Mouse (Mus musculus) hindbrain, embryonic 14.5 days (tissue): ENCODE measurements around the gene Sp6. TPM values are rescaled to one million over a fixed set of nuclear protein-coding genes. Genes with fewer than 3 reads are reported as not detected.

Experiments used
- ATAC-seq: fragments of 200-750 bp; cut with Nextera tagmentation; 2 replicates; pipeline ENCODE4 v1.8.0; 2017; ENCODE audit warnings: moderate number of reproducible peaks, mild to moderate bottlenecking, moderate TSS enrichment, moderate library complexity; ENCODE audit not compliant: low FRiP score
- DNase-seq: peaks from one replicate; pipeline ENCODE4 v3.0.0-alpha.2; 2015; ENCODE audit warnings: low spot score
- H3K27ac ChIP-seq: fragments of 300-500 bp; sonication (generic); 2 replicates; pipeline ENCODE4 v1.5.1; 2014; ENCODE audit warnings: mild to moderate bottlenecking, moderate library complexity
- H3K27me3 ChIP-seq: fragments of 300-500 bp; sonication (generic); 2 replicates; pipeline ENCODE4 v1.6.1; 2014; ENCODE audit warnings: mild to moderate bottlenecking, low read length, mixed read lengths; ENCODE audit not compliant: control insufficient read depth, insufficient read depth
- H3K36me3 ChIP-seq: fragments of 300-500 bp; sonication (generic); replicated peaks from 2 replicates; pipeline ENCODE4 v1.6.1; 2014; ENCODE audit not compliant: control insufficient read depth, insufficient read depth
- H3K4me1 ChIP-seq: fragments of 300-500 bp; sonication (generic); replicated peaks from 2 replicates; pipeline ENCODE4 v1.6.1; 2014; ENCODE audit warnings: antibody characterized with exemption, low read length, mixed read lengths; ENCODE audit not compliant: control insufficient read depth, insufficient read depth
- H3K4me2 ChIP-seq: fragments of 300-500 bp; sonication (generic); replicated peaks from 2 replicates; pipeline ENCODE4 v1.6.1; 2014; ENCODE audit warnings: mild to moderate bottlenecking, moderate library complexity
- H3K4me3 ChIP-seq: fragments of 300-500 bp; sonication (generic); replicated peaks from 2 replicates; pipeline ENCODE4 v1.5.1; 2014; ENCODE audit warnings: mild to moderate bottlenecking, low read length
- H3K9ac ChIP-seq: fragments of 300-500 bp; sonication (generic); 2 replicates; pipeline ENCODE4 v1.6.1; 2014
- H3K9me3 ChIP-seq: fragments of 300-500 bp; sonication (generic); 2 replicates; pipeline ENCODE4 v1.6.1; 2016; ENCODE audit warnings: low read length; ENCODE audit not compliant: control insufficient read depth
- WGBS: fragments of 180-500 bp; shearing (Covaris S2); extraction: QIAGEN DNeasy Blood & Tissue Kit; methylation state at CpG from one replicate; pipeline ENCODE4 v1.1.7; 2014; 5-methylcytosine and 5-hydroxymethylcytosine counted together
- polyA plus RNA-seq: library from polyadenylated mRNA; unstranded; fragments of >200 nt; fragmentation: Nextera tagmentation; extraction: Ambion mirVana; gene quantifications from 2 replicates; pipeline ENCODE4 v1.2.1, GENCODE M21; 2014

The Sp6 gene
- polyA plus RNA-seq, 1 experiment from 2014 or later = 0.16 TPM

DNA sequence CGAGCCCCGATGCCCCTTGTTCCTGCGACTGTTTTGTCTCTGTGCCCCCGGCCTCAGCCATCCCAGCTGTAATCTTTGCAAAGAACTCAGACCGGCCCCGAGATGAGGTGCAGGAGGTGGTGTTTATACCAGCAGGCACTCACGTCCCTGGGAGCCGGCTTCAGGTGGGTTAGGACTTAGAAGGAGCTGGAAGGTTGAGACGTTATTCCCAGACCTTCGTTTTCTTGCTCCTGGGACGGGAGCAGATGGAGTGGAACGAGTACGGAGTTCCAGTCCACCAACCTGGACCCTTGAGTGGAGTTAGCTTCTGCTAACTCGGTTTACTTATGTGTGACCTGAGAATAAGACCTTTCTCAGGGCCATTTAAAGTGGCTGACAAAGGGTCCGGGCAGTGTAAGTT, 17.2 kb downstream of the Sp6 start:
- ATAC-seq (no peak), DNase-seq (no peak)
- Histone ChIP-seq H3K27ac (no peak overlapping the region), H3K4me3 (peak overlapping the region; percentile 58), H3K9ac (peak overlapping the region; percentile 71), H3K36me3 (no peaks in the 10 kb centered on the region), H3K4me1 (peaks cover 8% of the 10 kb centered on the region), H3K4me2 (peak overlapping the region; percentile 74), H3K9me3 (no peaks in the 10 kb centered on the region), H3K27me3 (0 out of 2 replicates have a peak, but pooled peaks cover 3% of the 10 kb centered on the region)
- WGBS = 25% methylated on average over 15 of the region's 15 CpGs

GRCm38 (mm10) chr11:97031977-97032376, 18.8 kb downstream of the Sp6 start:
- H3K9ac ChIP-seq = no peak overlapping the region
- WGBS = 86% methylated on average over 12 of the region's 12 CpGs
- H3K4me3 ChIP-seq = no peak overlapping the region
- no peaks in the 10 kb centered on the region for H3K27me3 ChIP-seq
- no peak overlapping the region for H3K4me2 ChIP-seq
- ATAC-seq (no peak), DNase-seq (no peak)
- peaks cover 8% of the 10 kb centered on the region for H3K4me1 ChIP-seq
- no peaks in the 10 kb centered on the region for H3K9me3 ChIP-seq
- H3K27ac ChIP-seq = no peak overlapping the region
- no peaks in the 10 kb centered on the region for H3K36me3 ChIP-seq

- ATAC-seq (no peak), DNase-seq (no peak)
- no peak overlapping the region for H3K27ac ChIP-seq
- H3K36me3 ChIP-seq = no peaks in the 10 kb centered on the region
- H3K4me2 ChIP-seq = no peak overlapping the region
- no peak overlapping the region for H3K9ac ChIP-seq
- no peaks in the 10 kb centered on the region for H3K9me3 ChIP-seq
- WGBS = 98% methylated on average over 4 of the region's 4 CpGs
- H3K27me3 ChIP-seq = no peaks in the 10 kb centered on the region
- no peak overlapping the region for H3K4me3 ChIP-seq
- peaks cover 8% of the 10 kb centered on the region for H3K4me1 ChIP-seq
Observed at GRCm38 (mm10) chr11:97032499-97032898, 19.3 kb downstream of the Sp6 start.

GRCm38 (mm10) chr11:97033781-97034180, 20.6 kb downstream of the Sp6 start:
- no peaks in the 10 kb centered on the region for H3K27me3 ChIP-seq
- no peak overlapping the region for H3K9ac ChIP-seq
- H3K27ac ChIP-seq = no peak overlapping the region
- no peaks in the 10 kb centered on the region for H3K9me3 ChIP-seq
- WGBS = 93% methylated on average over 4 of the region's 4 CpGs
- H3K4me1 ChIP-seq = peaks cover 8% of the 10 kb centered on the region
- H3K36me3 ChIP-seq = no peaks in the 10 kb centered on the region
- no peak overlapping the region for H3K4me2 ChIP-seq
- no peak overlapping the region for H3K4me3 ChIP-seq
- no peak for DNase-seq
- ATAC-seq = no peak

- Histone ChIP-seq H3K4me3 (no peak overlapping the region), H3K27me3 (no peaks in the 10 kb centered on the region), H3K36me3 (no peaks in the 10 kb centered on the region), H3K27ac (no peak overlapping the region), H3K9me3 (no peaks in the 10 kb centered on the region), H3K4me2 (no peak overlapping the region), H3K4me1 (no peaks in the 10 kb centered on the region), H3K9ac (no peak overlapping the region)
- ATAC-seq (no peak), DNase-seq (no peak)
- WGBS = 72% methylated on average over 5 of the region's 5 CpGs
Observed at GRCm38 (mm10) chr11:97036141-97036540, 22.9 kb downstream of the Sp6 start.

DNA sequence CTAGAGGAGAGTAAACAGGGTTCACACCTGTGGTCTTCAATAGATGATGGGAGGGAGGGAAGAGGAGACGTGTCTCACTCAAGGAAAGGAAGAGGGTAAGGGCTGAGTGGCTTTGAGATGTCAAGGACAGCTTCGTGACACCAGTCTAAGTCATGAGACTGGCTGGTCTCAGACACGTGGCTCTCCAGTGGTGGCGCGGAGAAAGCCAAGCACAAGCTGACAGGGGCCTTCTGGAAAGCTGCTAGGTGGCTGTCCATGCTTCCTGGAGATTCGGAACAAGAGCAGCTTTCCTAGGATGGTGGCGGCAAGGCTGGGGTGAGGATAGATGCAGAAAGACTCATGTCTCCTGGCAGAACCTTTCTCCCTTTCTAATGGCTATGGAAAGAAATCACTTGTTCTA, 25.7 kb downstream of the Sp6 start:
- ATAC-seq (no peak), DNase-seq (no peak)
- H3K9me3 ChIP-seq = no peaks in the 10 kb centered on the region
- 73% methylated on average over 7 of the region's 7 CpGs for WGBS
- no peaks in the 10 kb centered on the region for H3K36me3 ChIP-seq
- no peak overlapping the region for H3K9ac ChIP-seq
- H3K27ac ChIP-seq = no peak overlapping the region
- no peak overlapping the region for H3K4me3 ChIP-seq
- H3K4me2 ChIP-seq = no peak overlapping the region
- H3K4me1 ChIP-seq = peaks cover 6% of the 10 kb centered on the region
- H3K27me3 ChIP-seq = no peaks in the 10 kb centered on the region

GRCm38 (mm10) chr11:97040301-97041021, 27.3 kb downstream of the Sp6 start:
- Histone ChIP-seq H3K36me3 (0 out of 2 replicates have a peak, but pooled peaks cover 4% of the 10 kb centered on the region), H3K4me3 (peak overlapping the region; percentile 68), H3K27ac (0 out of 2 replicates have a peak overlapping the region, but pooled peaks have one; percentile 64), H3K9me3 (no peaks in the 10 kb centered on the region), H3K4me2 (peak overlapping the region; percentile 81), H3K27me3 (no peaks in the 10 kb centered on the region), H3K4me1 (peaks cover 6% of the 10 kb centered on the region), H3K9ac (peak overlapping the region; percentile 55)
- 57% methylated on average over 12 of the region's 12 CpGs for WGBS
- no peak for DNase-seq
- no peak for ATAC-seq

DNA sequence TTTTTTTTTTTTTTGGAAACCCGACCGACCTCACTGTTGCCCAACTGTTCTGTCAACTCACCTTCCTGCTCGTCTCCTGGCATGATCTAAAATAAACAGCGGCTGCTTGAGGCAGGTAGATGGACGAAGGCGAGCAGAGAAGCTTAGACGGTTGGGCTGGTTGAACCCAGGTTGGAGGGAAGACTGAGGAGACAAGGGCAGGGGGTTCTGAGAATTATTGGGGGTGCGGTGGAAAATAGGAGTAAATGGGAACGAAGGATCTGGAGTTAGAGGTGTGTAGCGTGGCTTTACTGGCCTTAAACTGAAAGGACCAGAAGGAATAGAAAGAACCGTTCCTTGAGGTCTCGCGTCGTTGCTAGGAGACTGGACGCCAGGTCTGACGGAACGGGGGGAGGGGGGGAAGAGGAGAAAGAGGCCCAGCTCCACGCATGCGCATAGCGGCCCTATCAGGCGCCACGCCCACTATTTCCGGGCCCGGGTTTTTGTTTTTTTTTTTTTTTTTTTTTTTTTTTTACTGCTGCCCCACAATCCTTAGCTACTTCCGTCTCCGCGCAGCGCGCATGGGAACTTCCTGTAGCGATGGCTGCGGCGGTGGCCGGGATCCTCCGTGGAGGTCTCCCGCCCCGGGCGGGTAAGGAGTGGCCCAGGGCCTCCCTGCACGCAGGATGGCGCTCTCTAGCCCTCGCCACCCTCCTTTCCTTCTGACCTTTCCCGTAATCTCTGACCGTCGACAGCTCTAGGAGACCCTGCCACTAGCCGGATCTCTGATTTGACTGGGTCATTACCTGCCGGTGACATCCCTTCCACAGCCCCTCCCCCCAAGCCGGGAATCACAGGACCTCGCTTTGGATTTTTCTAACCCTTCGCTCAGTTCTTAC, 28.1 kb downstream of the Sp6 start, which contains the start of the genes Lrrc46 and Mrpl10:
Lrrc46 (minus strand) TSS at position 386 of the 878 bp plus-strand sequence.
Mrpl10 (plus strand) TSS at position 539 of the 878 bp plus-strand sequence.
- H3K36me3 ChIP-seq = 0 out of 2 replicates have a peak, but pooled peaks cover 4% of the 10 kb centered on the region
- H3K4me1 ChIP-seq = peaks cover 6% of the 10 kb centered on the region
- ATAC-seq = peak; percentile 90
- no peaks in the 10 kb centered on the region for H3K27me3 ChIP-seq
- peak within 1 kb of the TSS; percentile 80 for H3K27ac ChIP-seq
- under 1% methylated on average over 48 of the region's 48 CpGs for WGBS
- DNase-seq = peak; percentile 99
- H3K9ac ChIP-seq = peak within 1 kb of the TSS; percentile 64
- H3K9me3 ChIP-seq = no peaks in the 10 kb centered on the region
- peak within 1 kb of the TSS; percentile 81 for H3K4me2 ChIP-seq
- peak within 1 kb of the TSS; percentile 68 for H3K4me3 ChIP-seq

- Histone ChIP-seq H3K4me1 (peaks cover 7% of the 10 kb centered on the region), H3K36me3 (peaks cover 15% of the 10 kb centered on the region), H3K4me3 (no peak overlapping the region), H3K27me3 (no peaks in the 10 kb centered on the region), H3K27ac (no peak overlapping the region), H3K9me3 (no peaks in the 10 kb centered on the region), H3K4me2 (no peak overlapping the region), H3K9ac (no peak overlapping the region)
- DNase-seq = no peak
- ATAC-seq = no peak
- 95% methylated on average over 8 of the region's 8 CpGs for WGBS
Observed at GRCm38 (mm10) chr11:97044902-97045301, 31.7 kb downstream of the Sp6 start.
